Mouse (Mus musculus): Measurements from ENCODE around the gene Hoxd4. TPM values are rescaled to one million over a fixed set of nuclear protein-coding genes. Genes with fewer than 3 reads are reported as not detected.
A peak's percentile ranks its signal among the peaks of the same experiment; 100 is the strongest.

Gene Hoxd4
- polyA plus RNA-seq, 1 experiment from 2014 or later, result 1.2 TPM

- DNase-seq (ENCODE audit: low spot score), result peak; percentile 38
- 0 out of 2 replicates have a peak overlapping the region, but pooled peaks have one; percentile 16 for H3K4me3 ChIP-seq
- WGBS, result 3% methylated on average over 5 of the region's 5 CpGs
- no peak overlapping the region for H3K27ac ChIP-seq
- H3K36me3 ChIP-seq, result peaks cover 19% of the 10 kb centered on the region
- H3K4me1 ChIP-seq, result peaks cover 89% of the 10 kb centered on the region
- H3K9me3 ChIP-seq (replicated peaks), result no peaks in the 10 kb centered on the region
- peaks cover 73% of the 10 kb centered on the region for H3K27me3 ChIP-seq (ENCODE audit: low read depth, poor library complexity, severe bottlenecking)
Observed at GRCm38 (mm10) chr2:74720955-74721491, 9.3 kb downstream of the Hoxd4 start.

- H3K9me3 ChIP-seq (replicated peaks), result no peaks in the 10 kb centered on the region
- peaks cover 75% of the 10 kb centered on the region for H3K27me3 ChIP-seq (ENCODE audit: low read depth, poor library complexity, severe bottlenecking)
- H3K4me3 ChIP-seq, result peak overlapping the region; percentile 10; the same call in 1 of the 2 replicates
- peak overlapping the region; percentile 14; the same call in 1 of the 2 replicates for H3K27ac ChIP-seq
- H3K36me3 ChIP-seq, result peaks cover 23% of the 10 kb centered on the region
- peak; percentile 62 for DNase-seq (ENCODE audit: low spot score)
- whole genome bisulfite sequencing, result 5% methylated on average over 6 of the region's 6 CpGs
- peaks cover 92% of the 10 kb centered on the region for H3K4me1 ChIP-seq
Observed at GRCm38 (mm10) chr2:74721882-74722281, 10.2 kb downstream of the Hoxd4 start.

GRCm38 (mm10) chr2:74722949-74723348, 11.2 kb downstream of the Hoxd4 start:
- Histone ChIP-seq H3K27me3 (ENCODE audit: low read depth, poor library complexity, severe bottlenecking) (peaks cover 79% of the 10 kb centered on the region), H3K9me3 (replicated peaks) (no peaks in the 10 kb centered on the region), H3K36me3 (peaks cover 30% of the 10 kb centered on the region), H3K27ac (no peak overlapping the region), H3K4me1 (peaks cover 97% of the 10 kb centered on the region), H3K4me3 (peak overlapping the region; percentile 9)
- WGBS, result 18% methylated on average over 8 of the region's 8 CpGs
- peak; percentile 45 for DNase-seq (ENCODE audit: low spot score)

DNA sequence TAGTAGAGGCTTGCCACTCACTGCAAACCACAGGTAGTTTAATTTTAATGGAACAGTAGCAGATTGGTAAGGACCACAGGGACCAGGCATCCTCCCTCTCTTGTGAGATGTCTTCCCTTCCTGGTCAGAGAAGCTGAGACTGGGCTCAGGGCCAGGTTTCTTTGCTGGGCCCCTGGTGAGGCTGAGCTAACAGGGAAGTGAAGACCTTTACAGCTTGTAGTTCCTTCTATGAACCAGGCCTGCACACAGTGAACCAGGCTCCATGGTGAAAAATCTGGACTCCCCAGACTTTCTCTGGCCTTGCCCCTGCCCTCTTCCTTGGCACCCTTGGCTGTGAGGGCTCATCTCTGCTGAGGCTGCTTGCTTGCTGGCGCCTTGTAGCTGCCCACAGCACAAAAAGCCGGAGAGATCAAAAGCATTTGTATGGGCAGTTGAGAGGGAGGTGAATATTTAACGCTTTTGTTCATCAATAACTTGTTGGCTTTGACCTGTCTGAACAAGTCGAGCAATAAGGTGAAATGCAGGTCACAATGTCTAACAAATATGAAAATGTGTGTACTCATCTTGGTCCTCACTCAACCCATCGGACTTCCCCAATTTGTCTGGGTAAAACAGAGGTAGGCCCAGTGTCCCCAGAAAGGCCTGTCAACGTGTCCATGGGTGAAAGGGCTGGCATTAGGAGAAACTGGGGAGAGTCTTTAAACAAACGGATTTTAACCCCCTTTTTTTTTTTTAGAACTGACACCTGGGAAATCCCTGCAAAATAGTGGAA, 12.7 kb downstream of the Hoxd4 start:
- no peaks in the 10 kb centered on the region for H3K9me3 ChIP-seq (replicated peaks)
- H3K27ac ChIP-seq, result no peak overlapping the region
- WGBS, result 19% methylated on average over 7 of the region's 7 CpGs
- H3K4me1 ChIP-seq, result peaks cover 99% of the 10 kb centered on the region
- H3K36me3 ChIP-seq, result peaks cover 42% of the 10 kb centered on the region
- DNase-seq (ENCODE audit: low spot score), result peak; percentile 40
- no peak overlapping the region for H3K4me3 ChIP-seq
- H3K27me3 ChIP-seq (ENCODE audit: low read depth, poor library complexity, severe bottlenecking), result peaks cover 84% of the 10 kb centered on the region

- no peaks in the 10 kb centered on the region for H3K9me3 ChIP-seq (replicated peaks)
- peak; percentile 57 for DNase-seq (ENCODE audit: low spot score)
- WGBS, result 9% methylated on average over 17 of the region's 17 CpGs
- peaks cover 99% of the 10 kb centered on the region for H3K4me1 ChIP-seq
- H3K27me3 ChIP-seq (ENCODE audit: low read depth, poor library complexity, severe bottlenecking), result peaks cover 86% of the 10 kb centered on the region
- H3K4me3 ChIP-seq, result peak overlapping the region; percentile 21; the same call in 1 of the 2 replicates
- no peak overlapping the region for H3K27ac ChIP-seq
- H3K36me3 ChIP-seq, result peaks cover 42% of the 10 kb centered on the region
Observed at GRCm38 (mm10) chr2:74725171-74725570, 13.4 kb downstream of the Hoxd4 start.

DNA sequence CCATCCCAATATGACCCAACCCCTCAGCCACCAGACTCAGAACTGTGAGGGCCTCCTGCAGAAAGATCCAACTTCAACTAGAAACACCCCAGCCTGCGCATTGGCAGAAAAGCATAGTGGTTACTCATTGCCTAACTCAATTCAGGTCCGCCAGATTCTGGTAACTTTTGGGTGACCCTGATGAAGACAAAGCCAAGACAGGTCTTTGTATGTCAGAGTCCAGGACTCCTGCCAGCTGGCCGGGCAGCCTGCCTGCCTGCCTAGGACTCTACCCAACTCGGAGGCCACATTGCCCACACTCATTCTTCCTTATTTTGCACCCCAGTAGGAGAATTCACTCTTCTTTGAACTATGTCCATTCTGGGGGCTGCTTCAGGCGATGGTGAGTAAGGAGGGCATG, 14.8 kb downstream of the Hoxd4 start, which contains the start of gene Gm28230:
Gene Gm28230 (plus strand): TSS at position 178 of the 400 bp plus-strand sequence.
- WGBS, result 25% methylated on average over 5 of the region's 5 CpGs
- H3K27ac ChIP-seq, result peak within 1 kb of the TSS; percentile 84

GRCm38 (mm10) chr2:74726973-74727639, 15.4 kb downstream of the Hoxd4 start:
- no peak for DNase-seq (ENCODE audit: low spot score)
- no peaks in the 10 kb centered on the region for H3K9me3 ChIP-seq (replicated peaks)
- H3K36me3 ChIP-seq, result peaks cover 48% of the 10 kb centered on the region
- 2% methylated on average over 43 of the region's 43 CpGs for WGBS
- peaks cover 99% of the 10 kb centered on the region for H3K4me1 ChIP-seq
- peak overlapping the region; percentile 58 for H3K4me3 ChIP-seq
- H3K27ac ChIP-seq, result peak overlapping the region; percentile 84
- H3K27me3 ChIP-seq (ENCODE audit: low read depth, poor library complexity, severe bottlenecking), result peaks cover 96% of the 10 kb centered on the region

More for the DNA sequence above, 14.8 kb downstream of the Hoxd4 start, which contains the start of gene Gm28230:
- Histone ChIP-seq H3K4me1 (peaks cover 99% of the 10 kb centered on the region), H3K9me3 (replicated peaks) (no peaks in the 10 kb centered on the region), H3K36me3 (peaks cover 44% of the 10 kb centered on the region), H3K27me3 (ENCODE audit: low read depth, poor library complexity, severe bottlenecking) (peaks cover 93% of the 10 kb centered on the region), H3K4me3 (peak within 1 kb of the TSS; percentile 58)
- DNase-seq (ENCODE audit: low spot score), result peak; percentile 45

DNA sequence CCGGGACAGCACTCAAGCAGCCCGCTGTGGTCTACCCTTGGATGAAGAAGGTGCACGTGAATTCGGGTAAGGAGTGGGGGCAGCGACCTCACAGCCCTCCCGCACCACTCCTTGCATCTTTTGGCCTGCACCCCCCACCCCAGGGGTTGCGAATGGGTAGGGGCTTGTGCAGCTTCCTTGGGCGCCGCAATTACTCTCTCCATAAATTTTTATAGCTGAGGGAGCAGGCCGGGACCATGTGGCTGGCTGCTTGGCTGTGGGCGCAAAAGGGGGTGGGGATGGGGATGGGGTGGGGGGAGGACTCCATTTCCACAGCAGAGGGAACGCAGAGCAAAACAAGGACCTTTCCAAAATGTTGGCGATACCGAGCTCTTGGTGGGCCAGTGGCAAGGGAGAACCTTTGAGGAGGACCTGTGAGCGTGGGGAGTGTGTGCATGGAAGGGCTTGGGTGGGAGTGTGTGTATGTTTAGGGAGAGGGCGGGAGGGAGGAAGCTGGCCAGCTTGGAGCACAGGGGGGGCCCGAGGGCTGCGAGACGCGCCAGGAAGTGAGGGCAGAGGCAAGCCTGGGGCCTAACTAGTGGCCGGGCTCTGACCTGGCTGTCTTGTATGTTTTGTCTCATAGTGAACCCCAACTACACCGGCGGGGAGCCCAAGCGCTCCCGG, 16.0 kb downstream of the Hoxd4 start:
- DNase-seq (ENCODE audit: low spot score), result peak; percentile 69
- peak overlapping the region; percentile 58 for H3K4me3 ChIP-seq
- H3K27ac ChIP-seq, result peak overlapping the region; percentile 84
- 3% methylated on average over 25 of the region's 25 CpGs for WGBS
- H3K27me3 ChIP-seq (ENCODE audit: low read depth, poor library complexity, severe bottlenecking), result peaks cover 94% of the 10 kb centered on the region
- H3K36me3 ChIP-seq, result peaks cover 48% of the 10 kb centered on the region
- no peaks in the 10 kb centered on the region for H3K9me3 ChIP-seq (replicated peaks)
- peaks cover 99% of the 10 kb centered on the region for H3K4me1 ChIP-seq

DNA sequence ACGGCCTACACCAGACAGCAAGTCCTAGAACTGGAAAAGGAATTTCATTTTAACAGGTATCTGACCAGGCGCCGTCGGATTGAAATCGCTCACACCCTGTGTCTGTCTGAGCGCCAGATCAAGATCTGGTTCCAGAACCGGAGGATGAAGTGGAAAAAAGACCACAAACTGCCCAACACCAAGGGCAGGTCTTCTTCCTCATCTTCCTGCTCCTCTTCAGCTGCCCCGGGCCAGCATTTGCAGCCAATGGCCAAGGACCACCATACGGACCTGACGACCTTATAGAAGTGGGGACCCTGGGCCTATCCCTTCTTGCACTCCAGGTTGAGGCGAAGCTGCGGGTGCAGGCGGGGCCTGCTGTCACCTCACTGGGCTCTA, 16.6 kb downstream of the Hoxd4 start:
- DNase-seq (ENCODE audit: low spot score), result peak; percentile 50
- peak overlapping the region; percentile 84 for H3K27ac ChIP-seq
- H3K27me3 ChIP-seq (ENCODE audit: low read depth, poor library complexity, severe bottlenecking), result peaks cover 93% of the 10 kb centered on the region
- peaks cover 46% of the 10 kb centered on the region for H3K36me3 ChIP-seq
- H3K4me1 ChIP-seq, result peaks cover 99% of the 10 kb centered on the region
- peak overlapping the region; percentile 58 for H3K4me3 ChIP-seq
- no peaks in the 10 kb centered on the region for H3K9me3 ChIP-seq (replicated peaks)
- 18% methylated on average over 13 of the region's 13 CpGs for WGBS

DNA sequence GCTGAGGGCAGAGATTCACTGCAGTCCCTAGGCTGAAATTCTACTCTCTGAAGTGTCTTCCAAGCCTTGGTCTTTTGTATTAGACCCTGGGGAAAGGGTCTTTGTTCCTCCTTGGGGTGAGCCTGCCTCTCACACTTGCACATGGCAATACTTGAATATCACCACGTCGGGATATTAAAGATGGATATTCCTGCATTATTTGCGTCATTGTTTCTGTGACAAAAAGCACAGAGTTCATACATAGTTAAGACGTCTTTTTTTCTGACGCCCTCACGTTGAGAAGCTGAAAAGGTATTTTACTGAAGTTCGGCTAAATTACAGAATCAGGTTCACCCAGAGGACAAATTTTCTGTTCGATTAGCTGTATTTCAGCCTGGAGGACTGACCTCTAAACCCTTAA, 18.6 kb downstream of the Hoxd4 start:
- Histone ChIP-seq H3K27ac (no peak overlapping the region), H3K36me3 (peaks cover 39% of the 10 kb centered on the region), H3K4me1 (peaks cover 99% of the 10 kb centered on the region), H3K27me3 (ENCODE audit: low read depth, poor library complexity, severe bottlenecking) (peaks cover 89% of the 10 kb centered on the region), H3K4me3 (no peak overlapping the region), H3K9me3 (replicated peaks) (no peaks in the 10 kb centered on the region)
- peak; percentile 29 for DNase-seq (ENCODE audit: low spot score)
- 9% methylated on average over 8 of the region's 8 CpGs for WGBS

- H3K27ac ChIP-seq, result no peak overlapping the region
- H3K4me3 ChIP-seq, result no peak overlapping the region
- peak; percentile 39 for DNase-seq (ENCODE audit: low spot score)
- H3K4me1 ChIP-seq, result peaks cover 100% of the 10 kb centered on the region
- H3K27me3 ChIP-seq (ENCODE audit: low read depth, poor library complexity, severe bottlenecking), result peaks cover 89% of the 10 kb centered on the region
- H3K36me3 ChIP-seq, result peaks cover 34% of the 10 kb centered on the region
- no peaks in the 10 kb centered on the region for H3K9me3 ChIP-seq (replicated peaks)
Observed at GRCm38 (mm10) chr2:74731055-74731454, 19.3 kb downstream of the Hoxd4 start.

DNA sequence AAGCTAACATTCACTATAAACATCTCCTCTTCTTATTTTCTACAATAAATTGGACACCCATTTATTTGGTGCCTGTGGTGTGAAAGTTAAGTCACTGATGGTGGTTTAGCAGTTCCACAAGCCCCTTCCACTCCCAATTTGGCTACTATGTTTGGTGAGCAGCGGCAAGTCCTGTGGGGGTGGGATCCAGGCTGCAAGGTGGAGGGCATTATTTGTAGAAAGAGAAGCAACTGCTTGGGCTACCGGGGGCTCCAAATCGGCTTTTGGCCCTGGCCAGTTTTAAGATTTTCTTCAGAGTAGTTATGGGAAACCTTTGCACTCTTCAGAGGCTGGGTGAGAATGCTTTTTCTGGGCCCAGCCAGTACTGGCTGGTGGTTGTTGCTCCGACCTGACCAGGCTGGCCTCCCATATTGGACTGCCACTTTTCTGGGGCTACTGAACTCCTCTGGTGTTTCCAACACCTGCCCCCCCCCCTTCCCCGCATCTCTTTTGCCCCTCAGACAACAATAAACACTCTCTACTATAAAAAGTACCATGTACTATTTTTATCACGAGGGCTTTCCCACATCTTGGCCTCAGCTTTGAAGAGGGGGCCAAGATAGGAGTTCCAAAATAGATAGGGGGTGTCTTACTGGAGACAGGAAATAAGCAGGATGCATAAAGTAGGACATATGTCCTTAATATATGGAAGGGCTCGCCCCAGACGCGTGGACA, 20.2 kb downstream of the Hoxd4 start:
- Histone ChIP-seq H3K9me3 (replicated peaks) (no peaks in the 10 kb centered on the region), H3K4me1 (peaks cover 100% of the 10 kb centered on the region), H3K27me3 (ENCODE audit: low read depth, poor library complexity, severe bottlenecking) (peaks cover 89% of the 10 kb centered on the region), H3K36me3 (peaks cover 26% of the 10 kb centered on the region), H3K4me3 (peak overlapping the region; percentile 47; the same call in 1 of the 2 replicates), H3K27ac (peak overlapping the region; percentile 30; the same call in 1 of the 2 replicates)
- peak; percentile 42 for DNase-seq (ENCODE audit: low spot score)
- 6% methylated on average over 9 of the region's 9 CpGs for WGBS
